Mouse (Mus musculus) G1E (cell line): ENCODE measurements around the gene Agap1.

Source experiments
- CTCF ChIP-seq: IDR thresholded peaks from 2 replicates; pipeline ENCODE4 v1.5.1; 2012; ENCODE audit warnings: low read depth, low read length, inconsistent platforms, mixed read lengths
- GATA1 ChIP-seq: IDR thresholded peaks from 2 replicates; pipeline ENCODE4 v1.6.1; 2012; ENCODE audit warnings: borderline replicate concordance, low read length, inconsistent platforms, mixed read lengths
- POLR2AphosphoS5 ChIP-seq: IDR thresholded peaks from 2 replicates; pipeline ENCODE4 v1.6.1; 2012; ENCODE audit warnings: low read depth, low read length, inconsistent platforms; ENCODE audit not compliant: insufficient replicate concordance

DNA sequence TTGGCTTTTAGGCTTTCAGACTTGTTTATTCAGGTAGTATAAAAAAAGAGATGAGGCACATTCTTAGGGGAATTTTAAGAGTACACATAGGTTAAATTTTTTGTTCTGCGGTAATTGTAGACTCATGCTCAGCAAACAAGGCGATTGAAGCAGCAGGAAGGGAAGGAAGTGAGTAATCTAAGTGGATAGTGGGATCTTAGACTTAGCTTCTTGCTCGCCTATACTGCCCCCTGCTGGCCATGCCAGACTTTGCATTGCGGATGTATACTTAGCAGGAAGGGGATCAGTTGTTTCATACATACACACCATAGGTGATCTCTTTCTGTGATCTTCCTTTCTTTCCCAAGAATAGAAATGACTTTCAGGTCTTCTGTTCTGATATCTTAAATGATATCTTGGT is 69.8 kb downstream of the Agap1 start:
- TF ChIP-seq CTCF (no peak), POLR2AphosphoS5 (no peak), GATA1 (no peak)
